Mouse (Mus musculus) CH12.LX (cell line): ENCODE results near the gene Ipo4. TPM values are rescaled to one million over a fixed set of nuclear protein-coding genes. Genes with fewer than 3 reads are reported as not detected.

Experiments used
- DNase-seq: peaks from one replicate; pipeline ENCODE4 v3.0.0-alpha.2; 2013; ENCODE audit errors: extremely low read depth
- H3K27ac ChIP-seq: 2 replicates; pipeline ENCODE4 v1.5.1; 2012; ENCODE audit warnings: low read depth, mild to moderate bottlenecking, control low read depth, moderate library complexity; ENCODE audit not compliant: insufficient read depth
- H3K27me3 ChIP-seq: replicated peaks from 2 replicates; pipeline ENCODE3; 2012; ENCODE audit warnings: inconsistent platforms
- H3K36me3 ChIP-seq, 2 experiments: replicated peaks in 1 of 2; 2 replicates each; pipeline versions ENCODE3 to v1.6.1; 2012; ENCODE audit warnings: inconsistent platforms in 1 of 2, low read length in 1 of 2, mild to moderate bottlenecking in 1 of 2, mixed read lengths in 1 of 2, moderate library complexity in 1 of 2; ENCODE audit not compliant: control insufficient read depth in 1 of 2, insufficient read depth in 1 of 2
- H3K4me1 ChIP-seq, 2 experiments: 2 replicates each; pipeline ENCODE4 v1.6.1; 2012; ENCODE audit warnings: inconsistent platforms in 1 of 2, moderate library complexity in 1 of 2; ENCODE audit not compliant: insufficient read depth in 2 of 2, control insufficient read depth in 1 of 2
- H3K4me2 ChIP-seq: 2 replicates; pipeline ENCODE4 v1.6.1; 2012; ENCODE audit warnings: low read depth, mild to moderate bottlenecking, control low read depth; ENCODE audit not compliant: poor library complexity, insufficient read depth, severe bottlenecking
- H3K4me3 ChIP-seq, 3 experiments: fragments of 150-350 bp in 1 of 3; sonication (generic) in 1 of 3; replicated peaks in 1 of 3; 2 replicates each; pipeline versions ENCODE3 to v1.5.1; 2011 to 2012; ENCODE audit warnings: low read depth in 2 of 3, low read length in 2 of 3, mild to moderate bottlenecking in 2 of 3, moderate library complexity in 2 of 3, control low read depth in 1 of 3, improper control_type of control experiment in 1 of 3, inconsistent platforms in 1 of 3, mixed read lengths in 1 of 3; ENCODE audit not compliant: poor library complexity in 1 of 3
- H3K79me2 ChIP-seq: replicated peaks from 2 replicates; pipeline ENCODE4 v1.6.1; 2012; ENCODE audit warnings: mild to moderate bottlenecking, moderate library complexity; ENCODE audit not compliant: control insufficient read depth, poor library complexity, insufficient read depth, severe bottlenecking; ENCODE audit errors: extremely low read depth
- H3K9ac ChIP-seq: 2 replicates; pipeline ENCODE4 v1.6.1; 2012; ENCODE audit warnings: low read depth, mild to moderate bottlenecking, control low read depth, moderate library complexity; ENCODE audit not compliant: insufficient read depth
- H3K9me3 ChIP-seq: replicated peaks from 2 replicates; pipeline ENCODE3; 2012; ENCODE audit warnings: low read length, inconsistent platforms, mixed read lengths
- BHLHE40 ChIP-seq: IDR thresholded peaks from 2 replicates; pipeline ENCODE4 v1.6.1; 2011; ENCODE audit warnings: mild to moderate bottlenecking, low read depth, low read length, improper control_type of control experiment
- CHD1 ChIP-seq: IDR thresholded peaks from 2 replicates; pipeline ENCODE4 v1.6.1; 2012; ENCODE audit warnings: low read depth, low read length, improper control_type of control experiment, inconsistent platforms
- CHD2 ChIP-seq: IDR thresholded peaks from 2 replicates; pipeline ENCODE4 v1.6.1; 2011; ENCODE audit warnings: low read length, improper control_type of control experiment
- E2F4 ChIP-seq: IDR thresholded peaks from 2 replicates; pipeline ENCODE4 v1.6.1; 2011; ENCODE audit warnings: low read depth, low read length, improper control_type of control experiment; ENCODE audit not compliant: insufficient replicate concordance
- ELF1 ChIP-seq: IDR thresholded peaks from 2 replicates; pipeline ENCODE4 v1.6.1; 2014; ENCODE audit warnings: low read depth, mild to moderate bottlenecking, inconsistent platforms, low read length, improper control_type of control experiment
- EP300 ChIP-seq: IDR thresholded peaks from 2 replicates; pipeline ENCODE4 v1.6.1; 2011; ENCODE audit warnings: low read length, improper control_type of control experiment
- ETS1 ChIP-seq: conservative IDR thresholded peaks from 2 replicates; pipeline ENCODE4 v1.6.1; 2012; ENCODE audit warnings: low read depth, mild to moderate bottlenecking, inconsistent platforms, low read length, improper control_type of control experiment, moderate library complexity
- HCFC1 ChIP-seq: IDR thresholded peaks from 2 replicates; pipeline ENCODE4 v1.6.1; 2012; ENCODE audit warnings: low read depth, mild to moderate bottlenecking, inconsistent platforms, low read length, improper control_type of control experiment
- IRF4 ChIP-seq: IDR thresholded peaks from 2 replicates; pipeline ENCODE4 v1.6.1; 2014; ENCODE audit warnings: low read depth, mild to moderate bottlenecking, inconsistent platforms, low read length, improper control_type of control experiment
- JUND ChIP-seq: conservative IDR thresholded peaks from 2 replicates; pipeline ENCODE4 v1.6.1; 2011; ENCODE audit warnings: low read depth, low read length, improper control_type of control experiment
- KAT2A ChIP-seq: IDR thresholded peaks from 2 replicates; pipeline ENCODE4 v1.6.1; 2012; ENCODE audit warnings: low read length, improper control_type of control experiment, inconsistent platforms; ENCODE audit not compliant: insufficient replicate concordance
- MAX ChIP-seq: IDR thresholded peaks from 2 replicates; pipeline ENCODE4 v1.6.1; 2011; ENCODE audit warnings: low read length, improper control_type of control experiment
- MAZ ChIP-seq: IDR thresholded peaks from 2 replicates; pipeline ENCODE4 v1.6.1; 2012; ENCODE audit warnings: low read depth, mild to moderate bottlenecking, inconsistent platforms, low read length, improper control_type of control experiment, moderate library complexity
- MEF2A ChIP-seq: IDR thresholded peaks from 2 replicates; pipeline ENCODE4 v1.6.1; 2014; ENCODE audit warnings: low read depth, mild to moderate bottlenecking, inconsistent platforms, low read length, improper control_type of control experiment, borderline replicate concordance
- MXI1 ChIP-seq: IDR thresholded peaks from 2 replicates; pipeline ENCODE4 v1.6.1; 2011; ENCODE audit warnings: mild to moderate bottlenecking, low read depth, low read length, improper control_type of control experiment
- MYC ChIP-seq: IDR thresholded peaks from 2 replicates; pipeline ENCODE4 v1.6.1; 2011; ENCODE audit warnings: low read depth, mild to moderate bottlenecking, improper control_type of control experiment, low read length
- NELFE ChIP-seq: IDR thresholded peaks from 2 replicates; pipeline ENCODE4 v1.6.1; 2011; ENCODE audit warnings: low read depth, low read length, improper control_type of control experiment
- NRF1 ChIP-seq: IDR thresholded peaks from 2 replicates; pipeline ENCODE4 v1.6.1; 2014; ENCODE audit warnings: low read depth, mild to moderate bottlenecking, inconsistent platforms, low read length, improper control_type of control experiment, moderate library complexity
- PAX5 ChIP-seq: IDR thresholded peaks from 2 replicates; pipeline ENCODE4 v1.6.1; 2012; ENCODE audit warnings: low read length, inconsistent platforms, mixed read lengths
- POLR2A ChIP-seq: IDR thresholded peaks from 2 replicates; pipeline ENCODE4 v1.6.1; 2011; ENCODE audit warnings: low read depth, mild to moderate bottlenecking, improper control_type of control experiment, low read length
- POLR2AphosphoS2 ChIP-seq: IDR thresholded peaks from 2 replicates; pipeline ENCODE4 v1.6.1; 2011; ENCODE audit warnings: low read depth, low read length, improper control_type of control experiment
- RAD21 ChIP-seq: IDR thresholded peaks from 2 replicates; pipeline ENCODE4 v1.6.1; 2011; ENCODE audit warnings: low read depth, mild to moderate bottlenecking, low read length, improper control_type of control experiment, moderate library complexity
- RCOR1 ChIP-seq: conservative IDR thresholded peaks from 2 replicates; pipeline ENCODE4 v1.6.1; 2012; ENCODE audit warnings: low read depth, mild to moderate bottlenecking, inconsistent platforms, low read length, improper control_type of control experiment
- SIN3A ChIP-seq: IDR thresholded peaks from 2 replicates; pipeline ENCODE4 v1.6.1; 2012; ENCODE audit warnings: low read length, improper control_type of control experiment, inconsistent platforms
- SMC3 ChIP-seq: IDR thresholded peaks from 2 replicates; pipeline ENCODE4 v1.6.1; 2011; ENCODE audit warnings: low read depth, low read length, improper control_type of control experiment
- TBP ChIP-seq: conservative IDR thresholded peaks from 2 replicates; pipeline ENCODE4 v1.6.1; 2011; ENCODE audit warnings: low read depth, low read length, improper control_type of control experiment
- TCF12 ChIP-seq: IDR thresholded peaks from 2 replicates; pipeline ENCODE4 v1.6.1; 2014; ENCODE audit warnings: low read depth, mild to moderate bottlenecking, inconsistent platforms, low read length, improper control_type of control experiment
- UBTF ChIP-seq: IDR thresholded peaks from 2 replicates; pipeline ENCODE4 v1.6.1; 2012; ENCODE audit warnings: low read depth, mild to moderate bottlenecking, inconsistent platforms, low read length, improper control_type of control experiment, moderate library complexity
- USF1 ChIP-seq: IDR thresholded peaks from 2 replicates; pipeline ENCODE4 v1.6.1; 2014; ENCODE audit warnings: low read depth, mild to moderate bottlenecking, inconsistent platforms, low read length, improper control_type of control experiment
- USF2 ChIP-seq: conservative IDR thresholded peaks from 2 replicates; pipeline ENCODE4 v1.6.1; 2011; ENCODE audit warnings: low read depth, low read length, improper control_type of control experiment
- ZC3H11A ChIP-seq: IDR thresholded peaks from 2 replicates; pipeline ENCODE4 v1.6.1; 2012; ENCODE audit warnings: low read depth, mild to moderate bottlenecking, inconsistent platforms, low read length, improper control_type of control experiment
- ZKSCAN1 ChIP-seq: IDR thresholded peaks from 2 replicates; pipeline ENCODE4 v1.6.1; 2012; ENCODE audit warnings: low read depth, inconsistent platforms, low read length, improper control_type of control experiment, borderline replicate concordance
- ZMIZ1 ChIP-seq: IDR thresholded peaks from 2 replicates; pipeline ENCODE4 v1.6.1; 2012; ENCODE audit warnings: low read depth, mild to moderate bottlenecking, inconsistent platforms, low read length, improper control_type of control experiment
- ZNF384 ChIP-seq: IDR thresholded peaks from 2 replicates; pipeline ENCODE4 v1.6.1; 2012; ENCODE audit warnings: low read depth, low read length, improper control_type of control experiment, inconsistent platforms
- dilution Hi-C: fragments of 300-500 bp; cut with MboI; formaldehyde crosslinking; loops from 2 replicates; pipeline ENCODE4 v1.14.3; 2020; ENCODE audit warnings: low sequenced_read_pairs; ENCODE audit not compliant: extremely low pct_unique_long_range_greater_than_20kb, extremely low pct_ligation_motif_present
- in situ Hi-C: fragments of 300-500 bp; cut with MboI; formaldehyde crosslinking; loops from 3 replicates; pipeline ENCODE4 v1.14.3; 2019; ENCODE audit warnings: low sequenced_read_pairs, low pct_ligation_motif_present, low pct_unique_long_range_greater_than_20kb, mixed read lengths
- polyA plus RNA-seq: library from polyadenylated mRNA; unstranded; fragments of >175 nt; gene quantifications from 2 replicates; pipeline ENCODE4 v1.2.1, GENCODE M21; 2012; ENCODE audit warnings: low read depth; ENCODE audit not compliant: insufficient read length
- total RNA-seq, 2 experiments: library from RNA; depleted of rRNA; stranded (reverse); fragments of 300-350 nt in 1 of 2; fragments of >200 nt in 1 of 2; gene quantifications; 2 replicates each; pipeline ENCODE4 v1.2.3; 2012 to 2014

Ipo4 gene
- 84.8 and 95.0 TPM in 2 replicates for total RNA-seq (2012; rRNA removed)
- 47.5 TPM in 2 replicates for total RNA-seq (2014; rRNA removed)
- polyA plus RNA-seq, result 164 and 175 TPM in 2 replicates

DNA sequence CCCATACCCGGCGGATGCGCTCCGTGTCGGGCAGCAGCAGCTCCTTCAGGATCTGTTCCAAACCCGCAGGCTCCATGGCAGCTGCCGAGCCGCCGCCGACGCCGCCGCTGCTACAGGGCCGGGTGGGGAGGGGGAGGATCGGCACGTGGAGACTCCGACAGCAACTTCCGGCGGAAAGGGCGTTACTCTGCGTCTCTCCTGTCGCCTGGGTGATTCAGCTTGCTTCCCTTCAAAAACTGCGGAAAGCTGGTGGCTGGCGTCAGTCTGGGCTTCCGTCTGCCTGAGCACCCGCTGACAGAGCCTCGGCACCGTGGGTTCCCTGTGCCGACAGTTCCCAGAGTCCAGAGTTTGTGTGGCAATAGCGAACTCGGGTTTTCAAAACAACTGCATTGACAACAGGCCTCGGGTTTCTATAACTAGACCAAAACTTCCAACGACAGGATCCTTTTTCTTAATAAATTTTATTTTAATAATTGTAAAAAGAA is at the start of gene Ipo4:
Gene Ipo4 (minus strand): TSS at position 435 of the 485 bp plus-strand sequence.
- Histone ChIP-seq H3K9me3 (no peaks in the 10 kb centered on the region), H3K9ac (peak within 1 kb of the TSS; percentile 54), H3K4me2 (peak within 1 kb of the TSS; percentile 53), H3K79me2 (peaks cover 10% of the 10 kb centered on the region; the same call in 1 of the 2 replicates), H3K36me3 (peaks cover 62 to 83% of the 10 kb centered on the region in 2 experiments), H3K27me3 (no peaks in the 10 kb centered on the region), H3K4me1 (peaks cover 4 to 28% of the 10 kb centered on the region in 2 experiments; a peak in 3 of 4 replicates), H3K27ac (no peak within 1 kb of the TSS; the same call in 1 of the 2 replicates), H3K4me3 (peak within 1 kb of the TSS; percentile 75 to 89 (median 78))
- in situ Hi-C loops, result no loop called here
- dilution Hi-C loops, result no loop called here
- DNase-seq, result peak; percentile 93
- peak; percentile 98 for TF ChIP-seq MAX
- peak; percentile 76 for TF ChIP-seq TCF12
- TF ChIP-seq KAT2A, result 0 out of 2 replicates have a peak, but pooled peaks have one; percentile 66
- no peak for TF ChIP-seq SMC3
- 0 out of 2 replicates have a peak, but pooled peaks have one; percentile 52 for TF ChIP-seq RCOR1
- no peak for TF ChIP-seq ZC3H11A
- no peak for TF ChIP-seq ZKSCAN1
- peak; percentile 97 for TF ChIP-seq MYC
- TF ChIP-seq NELFE, result peak; percentile 76
- peak; percentile 97 for TF ChIP-seq BHLHE40
- peak; percentile 80 for TF ChIP-seq HCFC1
- TF ChIP-seq POLR2AphosphoS2, result peak; percentile 85
- no peak for TF ChIP-seq CHD1
- peak; percentile 100 for TF ChIP-seq MXI1
- TF ChIP-seq USF2, result no peak; the same call in 1 of the 2 replicates
- TF ChIP-seq NRF1, result no peak
- TF ChIP-seq ZNF384, result no peak
- TF ChIP-seq ETS1, result peak; percentile 32; the same call in 1 of the 2 replicates
- TF ChIP-seq IRF4, result peak; percentile 53; the same call in 1 of the 2 replicates
- no peak for TF ChIP-seq RAD21
- TF ChIP-seq ZMIZ1, result peak; percentile 57
- TF ChIP-seq EP300, result no peak
- TF ChIP-seq JUND, result no peak
- no peak for TF ChIP-seq UBTF
- peak; percentile 81 for TF ChIP-seq MAZ
- TF ChIP-seq TBP, result peak; percentile 75; the same call in 1 of the 2 replicates
- peak; percentile 98 for TF ChIP-seq SIN3A
- TF ChIP-seq CHD2, result peak; percentile 57; the same call in 1 of the 2 replicates
- no peak for TF ChIP-seq E2F4
- peak; percentile 82 for TF ChIP-seq POLR2A
- peak; percentile 70 for TF ChIP-seq USF1
- no peak for TF ChIP-seq PAX5
- peak; percentile 78 for TF ChIP-seq ELF1
- peak; percentile 61; the same call in 1 of the 2 replicates for TF ChIP-seq MEF2A
